Mouse (Mus musculus) intestine, postnatal 0 days (tissue): Measurements from ENCODE around the gene Slc16a10. TPM values are rescaled to one million over a fixed set of nuclear protein-coding genes. Genes with fewer than 3 reads are reported as not detected.

Experiments used
- ATAC-seq: fragments of 200-750 bp; cut with Nextera tagmentation; 2 replicates; pipeline ENCODE4 v1.8.0; 2017; ENCODE audit warnings: mild to moderate bottlenecking, moderate TSS enrichment, moderate library complexity
- H3K27ac ChIP-seq: fragments of 300-500 bp; sonication (generic); 2 replicates; pipeline ENCODE4 v1.5.1; 2014; ENCODE audit warnings: mild to moderate bottlenecking, low read depth, low read length, moderate library complexity
- H3K27me3 ChIP-seq: fragments of 300-500 bp; sonication (generic); replicated peaks from 2 replicates; pipeline ENCODE4 v1.6.1; 2014; ENCODE audit warnings: low read length, mixed read lengths; ENCODE audit not compliant: control insufficient read depth, insufficient read depth
- H3K36me3 ChIP-seq: fragments of 300-500 bp; sonication (generic); 2 replicates; pipeline ENCODE4 v1.6.1; 2014; ENCODE audit warnings: mild to moderate bottlenecking, moderate library complexity; ENCODE audit not compliant: control insufficient read depth, insufficient read depth
- H3K4me1 ChIP-seq: fragments of 300-500 bp; sonication (generic); replicated peaks from 2 replicates; pipeline ENCODE4 v1.6.1; 2014; ENCODE audit warnings: antibody characterized with exemption, low read length, mixed read lengths; ENCODE audit not compliant: control insufficient read depth, insufficient read depth
- H3K4me2 ChIP-seq: fragments of 300-500 bp; sonication (generic); replicated peaks from 2 replicates; pipeline ENCODE4 v1.6.1; 2014; ENCODE audit warnings: low read depth, mild to moderate bottlenecking, moderate library complexity
- H3K4me3 ChIP-seq: fragments of 300-500 bp; sonication (generic); 2 replicates; pipeline ENCODE4 v1.5.1; 2014; ENCODE audit warnings: low read depth, low read length
- H3K9ac ChIP-seq: fragments of 300-500 bp; sonication (generic); 2 replicates; pipeline ENCODE4 v1.6.1; 2014; ENCODE audit warnings: mild to moderate bottlenecking, low read depth, low read length
- H3K9me3 ChIP-seq: fragments of 300-500 bp; sonication (generic); 2 replicates; pipeline ENCODE4 v1.6.1; 2016; ENCODE audit warnings: mixed run types; ENCODE audit not compliant: control insufficient read depth
- CTCF ChIP-seq: sonication (generic); IDR thresholded peaks from 2 replicates; pipeline ENCODE4 v1.5.1; 2016; ENCODE audit warnings: low read depth, mild to moderate bottlenecking, control low read depth, antibody characterized with exemption, moderate library complexity
- WGBS: fragments of 180-500 bp; shearing (Covaris S2); extraction: QIAGEN DNeasy Blood & Tissue Kit; methylation state at CpG from one replicate; pipeline ENCODE4 v1.1.7; 2014; 5-methylcytosine and 5-hydroxymethylcytosine counted together
- polyA plus RNA-seq: library from polyadenylated mRNA; unstranded; fragments of >200 nt; fragmentation: Nextera tagmentation; extraction: Ambion mirVana; gene quantifications from 2 replicates; pipeline ENCODE4 v1.2.1, GENCODE M21; 2015

Slc16a10 gene
- polyA plus RNA-seq, result 57.5 and 59.5 TPM in 2 replicates

DNA sequence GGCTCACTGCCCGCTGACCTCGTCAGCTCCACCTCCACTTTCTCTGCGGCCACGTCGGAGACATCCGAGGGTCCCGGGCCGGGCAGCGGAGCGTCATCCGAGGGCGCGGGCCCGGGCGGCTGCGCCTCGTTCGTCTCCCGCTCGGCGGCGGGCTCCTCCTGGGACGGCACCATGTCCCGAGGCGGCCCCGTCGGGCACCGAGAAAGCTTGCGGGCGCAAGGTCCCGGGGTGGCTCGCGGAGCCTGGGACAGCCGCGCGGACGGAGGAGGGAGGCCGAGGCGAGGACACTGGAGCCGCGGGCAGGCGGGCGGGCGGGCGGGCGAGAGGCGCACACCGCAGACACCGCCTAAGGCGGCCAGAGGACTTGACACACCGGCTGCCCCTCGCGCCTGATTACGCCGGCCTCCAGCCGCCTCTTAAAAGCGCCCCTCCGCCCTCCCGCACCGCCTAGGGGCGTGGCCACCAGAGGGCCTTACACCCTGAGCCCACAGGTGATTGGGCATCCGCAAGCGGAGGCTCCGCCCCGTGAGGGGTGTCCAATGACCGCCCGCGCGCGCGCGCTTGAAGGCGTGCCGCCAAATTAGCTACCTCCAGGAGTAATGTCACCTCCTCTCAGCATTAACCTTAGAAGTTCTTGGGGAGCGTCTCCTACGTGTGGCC, at the start of gene Slc16a10:
Slc16a10 (minus strand) TSS at position 395 of the 660 bp plus-strand sequence.
- Histone ChIP-seq H3K27me3 (no peaks in the 10 kb centered on the region), H3K4me3 (peak within 1 kb of the TSS; percentile 75), H3K9ac (peak within 1 kb of the TSS; percentile 72), H3K4me1 (no peaks in the 10 kb centered on the region), H3K9me3 (no peaks in the 10 kb centered on the region), H3K27ac (peak within 1 kb of the TSS; percentile 77), H3K36me3 (no peaks in the 10 kb centered on the region), H3K4me2 (peak within 1 kb of the TSS; percentile 97)
- peak; percentile 99 for ATAC-seq
- TF ChIP-seq CTCF, result peak; percentile 34
- WGBS, result under 1% methylated on average over 60 of the region's 76 CpGs

DNA sequence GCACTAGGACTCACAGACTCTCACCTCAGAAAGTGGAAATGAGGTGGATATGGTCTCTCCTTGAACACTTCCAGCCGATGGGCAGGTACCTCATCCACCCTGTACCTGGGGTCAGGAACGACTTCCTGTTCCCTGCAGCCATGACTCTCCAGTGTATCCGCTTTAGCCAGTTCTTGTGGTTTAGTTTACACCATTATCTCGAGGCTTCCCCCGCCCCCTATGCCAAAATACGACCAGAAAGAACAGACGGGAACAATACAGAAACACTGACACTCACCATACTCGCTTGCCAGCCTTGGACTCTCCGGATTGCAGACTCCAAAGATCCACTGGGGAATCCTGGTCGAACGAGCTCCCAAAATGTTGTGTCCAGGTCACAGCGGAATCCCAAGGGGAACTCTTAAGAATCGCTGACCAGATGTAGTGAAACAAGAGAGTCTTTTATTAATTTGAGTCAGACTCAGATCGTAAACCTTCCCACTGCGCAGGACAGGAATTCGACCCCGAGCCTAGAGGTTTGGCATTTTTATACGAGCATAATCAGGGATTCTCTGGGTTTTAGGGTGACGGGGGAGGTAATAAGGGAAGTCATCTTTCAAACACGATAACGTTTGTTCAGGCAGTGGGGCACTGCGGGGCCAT, 49.4 kb upstream of the Slc16a10 start:
- TF ChIP-seq CTCF, result no peak
- Histone ChIP-seq H3K9ac (no peak overlapping the region), H3K9me3 (no peaks in the 10 kb centered on the region), H3K4me1 (no peaks in the 10 kb centered on the region), H3K27me3 (no peaks in the 10 kb centered on the region), H3K4me3 (no peak overlapping the region), H3K36me3 (no peaks in the 10 kb centered on the region), H3K27ac (no peak overlapping the region), H3K4me2 (peak overlapping the region; percentile 49)
- no peak for ATAC-seq
- WGBS, result 23% methylated on average over 22 of the region's 22 CpGs

DNA sequence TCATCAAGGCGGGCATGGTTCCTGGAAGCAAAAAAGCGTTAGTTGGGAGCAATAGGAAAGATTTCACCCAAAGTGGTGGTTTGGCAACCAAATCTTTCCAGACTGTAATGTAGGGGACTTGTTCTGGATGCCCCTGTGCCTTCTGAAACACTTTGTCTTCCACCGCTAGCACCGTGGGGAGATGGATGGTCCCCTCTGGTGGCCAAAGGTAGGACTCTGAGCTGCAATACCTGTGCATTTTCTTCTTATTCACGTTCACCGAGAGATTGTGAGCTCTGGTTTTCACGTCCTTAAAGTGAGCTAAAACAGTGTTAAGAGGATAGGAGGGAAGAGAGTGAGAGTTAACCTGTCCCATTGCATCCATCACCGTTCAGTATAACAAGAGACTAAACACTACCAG, 48.8 kb upstream of the Slc16a10 start:
- no peaks in the 10 kb centered on the region for H3K27me3 ChIP-seq
- H3K36me3 ChIP-seq, result no peaks in the 10 kb centered on the region
- H3K4me3 ChIP-seq, result no peak overlapping the region
- no peaks in the 10 kb centered on the region for H3K9me3 ChIP-seq
- TF ChIP-seq CTCF, result peak; percentile 43
- no peak overlapping the region for H3K9ac ChIP-seq
- peak overlapping the region; percentile 49; the same call in 1 of the 2 replicates for H3K4me2 ChIP-seq
- no peak for ATAC-seq
- no peaks in the 10 kb centered on the region for H3K4me1 ChIP-seq
- 78% methylated on average over 8 of the region's 8 CpGs for WGBS
- no peak overlapping the region for H3K27ac ChIP-seq

DNA sequence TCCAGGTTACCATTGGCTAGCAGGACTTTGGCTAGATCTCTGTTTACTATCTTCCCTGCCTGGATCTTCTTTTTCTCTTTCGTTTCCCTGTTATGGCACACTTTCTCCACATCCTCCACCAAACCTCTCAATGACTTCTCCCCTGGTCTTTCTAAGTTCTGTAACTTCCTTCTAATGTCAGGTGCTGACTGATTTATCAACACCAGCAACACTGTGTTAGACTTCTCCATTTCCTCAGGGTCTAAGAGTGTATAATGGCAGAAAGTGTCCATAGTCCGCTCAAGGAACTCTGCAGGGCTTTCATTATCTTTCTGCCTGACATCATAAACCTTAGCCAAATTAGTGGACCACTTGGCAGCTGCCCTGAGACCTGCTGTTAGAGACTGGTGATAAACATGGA, 47.6 kb upstream of the Slc16a10 start:
- H3K4me3 ChIP-seq, result no peak overlapping the region
- no peak overlapping the region for H3K9ac ChIP-seq
- H3K27me3 ChIP-seq, result no peaks in the 10 kb centered on the region
- no peak for ATAC-seq
- no peaks in the 10 kb centered on the region for H3K36me3 ChIP-seq
- H3K4me1 ChIP-seq, result no peaks in the 10 kb centered on the region
- WGBS, result 80% methylated on average over 2 of the region's 2 CpGs
- no peak for TF ChIP-seq CTCF
- H3K9me3 ChIP-seq, result no peaks in the 10 kb centered on the region
- no peak overlapping the region for H3K27ac ChIP-seq
- no peak overlapping the region for H3K4me2 ChIP-seq

DNA sequence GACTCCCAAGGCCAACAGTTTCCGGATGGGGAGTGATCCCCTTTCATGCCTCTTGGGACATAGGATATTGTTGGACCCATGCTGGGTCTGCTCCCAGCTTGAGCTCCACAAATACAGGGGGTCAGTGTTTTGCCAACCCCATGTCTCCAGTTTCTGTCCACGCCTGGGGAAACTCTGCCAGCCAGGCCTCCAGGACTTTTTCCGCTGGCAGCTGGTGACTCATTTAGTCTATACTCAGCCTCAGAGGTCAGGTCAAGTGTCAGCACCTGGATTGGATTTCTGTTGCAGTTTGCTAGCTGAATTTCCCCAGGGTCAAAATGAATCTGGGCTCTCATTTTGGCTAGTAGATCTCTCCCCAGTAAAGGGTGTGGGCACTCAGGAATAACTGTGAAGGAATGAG, 46.8 kb upstream of the Slc16a10 start:
- ATAC-seq, result no peak
- Histone ChIP-seq H3K36me3 (no peaks in the 10 kb centered on the region), H3K27ac (no peak overlapping the region), H3K4me3 (no peak overlapping the region), H3K4me1 (no peaks in the 10 kb centered on the region), H3K4me2 (no peak overlapping the region), H3K9ac (no peak overlapping the region), H3K27me3 (no peaks in the 10 kb centered on the region), H3K9me3 (no peaks in the 10 kb centered on the region)
- no peak for TF ChIP-seq CTCF
- 69% methylated on average over 3 of the region's 3 CpGs for WGBS

DNA sequence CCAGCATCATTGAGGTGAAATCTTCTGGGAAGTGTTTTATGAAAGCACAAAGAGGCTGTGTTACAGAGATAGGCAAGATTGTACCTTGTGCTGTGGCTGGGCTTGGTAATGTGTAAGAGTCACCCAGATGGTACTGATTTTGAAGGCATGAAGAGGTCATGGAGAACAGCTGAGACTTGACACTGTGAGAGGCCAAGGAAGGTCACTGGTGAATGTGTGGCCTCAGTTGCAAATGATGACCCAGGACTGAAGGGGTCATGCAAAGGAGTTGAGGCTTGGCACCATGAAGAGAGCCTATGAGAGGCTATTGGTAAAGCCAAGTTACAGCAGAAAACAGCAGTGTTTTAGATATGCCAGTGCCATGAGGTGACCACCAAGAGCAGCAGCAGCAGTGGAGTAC, 43.9 kb upstream of the Slc16a10 start:
- ATAC-seq, result no peak
- no peak overlapping the region for H3K4me3 ChIP-seq
- no peak overlapping the region for H3K4me2 ChIP-seq
- H3K9ac ChIP-seq, result no peak overlapping the region
- H3K4me1 ChIP-seq, result no peaks in the 10 kb centered on the region
- H3K27me3 ChIP-seq, result no peaks in the 10 kb centered on the region
- no peaks in the 10 kb centered on the region for H3K36me3 ChIP-seq
- H3K27ac ChIP-seq, result no peak overlapping the region
- no peaks in the 10 kb centered on the region for H3K9me3 ChIP-seq
- no peak for TF ChIP-seq CTCF
